Mouse (Mus musculus): ENCODE data around the gene Hnrnpk. TPM values are rescaled to one million over a fixed set of nuclear protein-coding genes. Genes with fewer than 3 reads are reported as not detected.
A peak's percentile ranks its signal among the peaks of the same experiment; 100 is the strongest.
"Not testable (repeated sequence)": the region's sequence is repeated elsewhere in the genome, so short reads cannot be mapped to it uniquely, and the experiment has no call there.

The Hnrnpk gene
- polyA plus RNA-seq (2017; shearing (Covaris generic)) = 1,000 to 10,000 TPM; 2,078 to 2,363 TPM

DNA sequence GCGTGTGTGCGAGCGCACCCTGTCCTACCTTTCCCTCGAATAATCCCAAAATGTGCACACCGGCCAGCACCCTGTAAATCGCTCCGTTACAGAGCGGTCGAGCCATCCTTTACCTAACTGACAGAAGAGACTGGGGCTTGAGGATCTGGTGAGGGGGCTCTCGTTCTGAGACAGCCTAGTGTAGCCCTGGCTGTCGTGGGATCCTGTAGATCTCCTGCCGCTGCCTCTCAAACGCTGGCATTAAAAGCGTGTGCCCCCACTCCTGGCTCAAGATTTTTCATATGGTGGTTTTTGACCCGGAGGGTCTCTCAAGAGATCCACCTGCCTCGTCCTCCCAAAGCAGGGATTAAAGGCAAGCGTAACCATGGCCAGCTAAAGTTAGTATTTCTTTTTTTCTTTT lies at the start of gene Hnrnpk:
Gene Hnrnpk (minus strand): TSS at position 101 of the 400 bp plus-strand sequence.
- ATAC-seq = not testable (repeated sequence)

DNA sequence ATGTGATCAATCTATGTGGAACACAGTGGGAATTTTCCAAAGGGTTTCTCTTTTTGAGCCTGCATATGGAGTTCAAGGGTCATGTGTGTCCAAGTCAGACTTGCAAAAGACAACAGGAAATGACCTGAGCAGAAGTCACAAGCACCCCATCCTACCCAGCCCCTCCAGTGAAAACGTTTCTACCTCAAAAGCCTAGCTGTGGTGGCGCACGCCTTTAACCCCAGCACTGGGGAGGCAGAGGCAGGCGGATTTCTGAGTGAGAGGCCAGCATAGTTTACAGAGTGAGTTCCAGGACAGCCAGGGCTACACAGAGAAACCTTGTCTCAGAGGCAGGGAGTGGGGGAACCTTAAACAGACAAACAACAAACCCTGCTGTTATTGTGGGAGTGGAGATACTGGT lies 49.1 kb upstream of the Hnrnpk start:
- ATAC-seq = no peak

DNA sequence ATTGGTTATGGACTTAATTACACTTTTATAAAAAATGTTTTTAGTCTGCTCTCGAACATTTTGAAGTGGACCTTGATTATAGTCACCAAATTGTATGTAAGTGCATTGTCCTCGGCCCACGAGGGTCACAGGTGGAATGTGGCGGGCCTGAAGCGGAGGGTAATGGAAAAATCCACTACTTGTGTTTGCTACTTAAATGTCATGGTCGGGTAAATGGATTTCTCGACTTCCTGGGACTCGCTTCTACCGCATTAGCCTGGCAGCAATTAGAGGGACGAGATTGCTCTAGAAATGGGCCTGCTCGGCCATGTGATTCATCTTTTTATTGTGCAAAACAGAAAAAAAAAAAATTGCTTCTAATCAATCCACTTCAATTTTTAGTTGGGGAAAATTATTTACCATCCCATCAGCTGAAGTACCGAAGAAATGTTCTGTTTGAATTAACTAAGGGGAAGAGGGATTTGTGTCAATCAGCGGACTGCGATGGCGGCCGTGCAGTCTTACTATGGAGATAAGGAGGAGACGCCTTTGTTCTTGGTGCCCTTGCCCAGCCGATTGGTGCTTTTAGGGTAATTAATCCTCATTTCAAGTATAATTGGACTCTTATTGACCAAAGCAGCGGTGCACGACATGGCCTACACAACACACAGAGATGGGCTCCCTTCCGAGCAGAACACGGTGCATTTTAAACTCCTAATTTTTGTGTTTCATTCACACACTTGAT lies 47.5 kb upstream of the Hnrnpk start:
- no peak for ATAC-seq

DNA sequence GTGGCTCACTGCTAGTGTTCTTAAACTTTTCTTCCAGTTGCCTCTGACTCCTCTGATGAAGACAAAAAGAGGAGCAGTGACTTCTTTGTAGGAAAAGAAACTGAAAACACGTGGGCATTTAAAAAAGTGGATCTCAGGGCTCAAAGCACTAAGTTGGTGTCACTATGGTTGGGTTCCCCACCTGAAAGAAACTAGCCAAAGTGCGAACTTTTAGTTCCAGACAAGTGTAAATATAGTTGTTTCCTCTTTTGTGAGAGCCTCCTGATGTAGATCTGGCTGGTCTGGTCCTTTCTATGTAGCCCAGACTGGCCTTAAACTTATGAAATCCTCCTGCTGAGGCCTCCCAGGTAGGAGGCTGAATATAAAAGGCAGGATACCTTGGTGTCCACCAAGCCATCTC lies 43.4 kb upstream of the Hnrnpk start:
- no peak for ATAC-seq

DNA sequence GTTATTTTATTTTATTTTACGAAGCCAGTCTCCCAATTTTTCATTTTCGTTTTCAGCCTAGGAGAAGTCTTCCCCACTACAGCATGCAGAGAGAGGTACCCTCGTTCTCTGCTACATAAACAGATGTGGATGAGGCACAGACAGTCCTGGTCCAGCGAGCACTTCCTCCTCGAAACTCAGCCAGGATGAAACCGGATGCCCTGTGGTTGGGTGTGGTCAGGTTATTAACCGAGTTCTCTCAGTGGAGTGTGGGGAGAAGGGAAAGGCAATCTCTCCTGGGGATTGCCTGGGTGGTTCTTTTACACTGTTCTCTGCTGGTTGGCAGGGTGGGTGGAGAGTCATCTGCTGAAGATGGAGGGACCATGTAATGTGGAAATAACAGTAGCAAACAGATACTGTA lies 40.6 kb upstream of the Hnrnpk start:
- peak; percentile 45 for ATAC-seq

DNA sequence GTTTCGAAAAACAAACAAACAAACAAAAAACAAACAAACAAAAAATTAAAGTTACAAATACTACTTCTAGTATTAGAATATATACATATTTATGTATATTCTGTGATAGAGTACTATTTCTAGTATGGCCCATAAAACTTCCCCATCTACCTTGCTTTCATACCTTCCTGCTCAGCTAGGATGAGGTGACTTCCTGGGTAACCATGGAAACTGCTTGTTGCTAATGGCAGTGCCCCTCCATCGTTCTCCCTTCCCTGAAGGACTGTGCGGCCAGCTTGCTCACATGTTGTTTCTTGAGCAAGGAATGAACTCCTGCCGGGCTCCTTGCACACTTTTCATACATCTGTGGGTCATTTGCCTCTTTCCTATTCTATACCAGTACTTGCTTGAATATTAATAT lies 40.2 kb upstream of the Hnrnpk start:
- ATAC-seq = no peak

DNA sequence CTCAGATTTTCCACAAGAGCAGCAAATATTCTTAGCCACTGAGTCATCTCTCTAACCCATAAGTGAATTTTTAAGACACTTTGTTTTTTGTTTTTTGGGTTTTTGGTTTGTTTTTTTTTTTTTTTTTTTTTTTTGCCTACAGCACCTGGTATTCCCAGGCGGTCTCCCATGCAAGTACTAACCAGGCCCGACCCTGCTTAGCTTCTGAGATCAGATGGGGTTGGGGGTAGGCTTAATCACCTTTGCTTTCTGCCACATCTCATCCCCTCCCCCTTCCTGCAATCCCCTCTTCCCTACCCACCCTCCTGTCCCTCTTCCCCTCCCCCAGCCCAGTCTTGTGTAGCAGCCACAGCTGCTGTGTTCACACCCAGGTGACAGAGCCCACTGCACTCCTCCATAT lies 36.6 kb upstream of the Hnrnpk start:
- no peak for ATAC-seq

DNA sequence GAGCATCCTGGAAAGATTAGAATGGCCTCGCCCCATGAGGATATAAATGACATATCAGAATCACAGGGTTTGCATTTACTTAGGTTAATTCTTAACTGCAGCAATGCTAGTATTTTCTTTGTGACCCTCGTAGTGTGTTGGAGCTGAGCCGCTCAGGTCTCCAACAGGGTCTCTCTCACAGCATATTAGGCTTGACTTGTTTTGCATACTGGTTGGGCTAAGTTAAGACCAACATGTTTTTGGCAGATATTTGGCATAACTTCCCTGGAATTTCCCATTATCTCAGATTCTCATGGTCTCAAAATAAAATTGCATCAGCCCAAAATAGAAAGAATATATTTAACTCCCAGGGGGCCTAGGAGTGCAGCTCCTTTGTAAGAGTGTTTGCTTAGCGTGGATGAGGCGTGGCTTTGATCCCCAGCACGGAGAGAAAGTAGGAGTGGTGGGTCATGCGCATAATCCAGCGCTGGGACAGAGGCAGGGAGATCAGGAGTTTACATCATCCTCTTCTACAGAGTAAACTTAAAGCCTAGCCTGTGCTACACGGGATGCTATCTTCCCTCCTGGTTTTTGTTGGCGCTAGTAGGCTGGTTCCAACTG lies 20.0 kb upstream of the Hnrnpk start:
- no peak for ATAC-seq

DNA sequence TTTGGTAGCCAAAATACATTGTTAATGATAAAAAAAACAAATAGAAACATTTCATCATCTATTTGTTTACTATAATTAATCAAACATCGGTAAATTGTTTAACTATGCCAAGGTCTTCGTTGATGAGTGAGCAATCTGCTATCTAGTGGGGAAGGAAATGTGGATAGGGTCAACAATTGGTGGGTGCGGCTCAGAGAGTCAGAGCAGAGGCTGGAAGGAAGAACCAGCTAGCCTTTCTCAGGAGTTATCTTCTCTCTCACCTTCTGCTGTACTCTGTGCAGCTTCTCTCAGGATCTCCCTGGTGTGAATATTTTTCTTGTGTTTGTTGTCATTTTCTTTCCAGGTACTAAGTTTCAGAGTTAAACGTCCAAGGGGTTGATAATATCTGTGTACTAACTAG lies 19.1 kb upstream of the Hnrnpk start:
- ATAC-seq = no peak

DNA sequence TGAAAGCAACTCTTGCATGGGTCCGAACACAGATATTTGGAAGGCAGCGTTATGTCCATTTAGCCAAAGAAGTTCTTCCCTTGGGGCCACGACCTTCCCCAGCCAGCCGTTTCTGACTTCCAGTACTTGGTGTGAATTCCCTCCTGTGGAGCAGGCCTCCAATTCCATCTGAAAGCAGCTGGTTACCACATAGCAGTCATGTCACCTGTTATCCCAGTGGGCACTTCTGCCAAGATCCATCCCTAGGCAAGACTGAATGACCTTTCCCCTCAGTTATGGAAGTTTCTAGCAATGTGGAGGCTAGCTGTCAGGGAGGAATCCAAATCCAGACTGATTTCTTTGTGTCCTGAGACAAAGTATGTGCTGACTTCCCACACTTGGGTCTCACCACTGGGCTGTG lies 17.9 kb upstream of the Hnrnpk start:
- no peak for ATAC-seq

DNA sequence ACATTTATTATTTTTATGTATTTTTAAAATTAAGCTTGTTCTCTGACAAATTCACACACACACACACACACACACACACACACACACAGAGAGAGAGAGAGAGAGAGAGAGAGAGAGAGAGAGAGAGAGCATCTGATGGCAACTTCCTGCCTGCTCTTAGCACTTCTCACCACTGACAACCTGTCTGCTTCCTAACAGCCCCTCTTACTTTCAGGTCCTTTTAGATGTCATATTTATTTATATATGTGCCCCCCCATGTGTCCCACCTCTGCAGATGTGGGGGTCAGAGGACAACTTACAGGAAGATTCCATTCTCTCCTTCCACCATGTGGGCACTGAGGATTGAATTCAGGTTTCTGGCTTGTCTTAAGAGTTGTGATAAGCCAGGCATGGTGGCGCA lies 16.1 kb upstream of the Hnrnpk start:
- no peak for ATAC-seq

DNA sequence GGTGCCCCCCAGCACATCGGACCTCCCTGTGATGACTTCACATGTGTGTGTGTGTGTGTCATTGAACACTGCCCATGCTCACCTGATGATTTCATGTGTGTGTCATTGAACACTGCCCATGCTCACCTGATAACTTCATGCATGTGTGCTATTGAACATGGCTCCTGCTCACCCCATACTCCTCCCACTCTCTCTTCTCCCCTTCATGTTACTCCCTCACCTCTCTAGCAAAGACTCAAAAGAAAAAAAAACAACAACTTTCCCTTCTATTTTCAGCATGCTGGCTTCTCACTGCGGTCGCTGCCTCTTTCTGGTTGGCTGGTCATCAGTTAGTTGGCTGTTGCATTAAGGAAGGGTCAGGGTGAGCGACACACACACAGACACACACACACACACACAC lies 15.5 kb upstream of the Hnrnpk start:
- ATAC-seq = no peak

DNA sequence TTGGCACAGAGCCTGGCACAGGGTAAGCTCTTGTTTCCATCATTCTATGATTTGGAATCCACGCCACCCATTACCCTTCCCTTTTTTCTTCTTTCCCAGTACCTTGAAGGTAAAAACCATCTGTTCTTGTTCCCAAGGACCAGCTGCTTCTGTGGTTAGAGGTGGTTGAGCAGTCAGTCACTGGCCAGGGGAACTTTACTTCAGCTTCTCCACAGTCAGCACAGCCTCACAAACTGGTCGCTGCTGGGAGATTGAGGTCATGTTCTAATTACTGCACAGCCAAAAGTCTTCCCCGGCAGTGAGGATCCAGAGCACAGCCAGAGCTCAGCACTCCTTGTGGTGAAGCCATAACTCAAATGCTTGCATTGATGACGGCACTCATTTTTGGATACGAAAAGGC lies 12.7 kb upstream of the Hnrnpk start:
- no peak for ATAC-seq

DNA sequence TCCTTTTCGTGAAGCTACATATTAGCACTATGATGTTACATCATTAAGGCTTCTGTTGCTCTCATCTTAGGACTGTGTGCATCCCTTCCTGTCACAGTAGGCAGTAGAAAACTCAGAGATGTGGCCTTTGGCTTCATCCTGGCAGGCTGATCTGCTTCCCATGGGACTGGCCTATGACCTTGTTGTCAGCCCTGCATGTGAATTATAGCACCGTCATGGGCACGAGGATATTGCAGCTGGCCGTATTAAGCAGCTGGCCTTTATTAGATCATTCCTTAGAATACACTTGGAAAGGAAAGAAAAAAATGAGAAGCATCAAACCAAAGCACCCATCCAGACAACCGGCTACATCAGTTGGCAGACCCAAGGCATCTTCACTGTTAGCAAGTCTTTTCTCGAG lies 12.2 kb upstream of the Hnrnpk start:
- no peak for ATAC-seq

DNA sequence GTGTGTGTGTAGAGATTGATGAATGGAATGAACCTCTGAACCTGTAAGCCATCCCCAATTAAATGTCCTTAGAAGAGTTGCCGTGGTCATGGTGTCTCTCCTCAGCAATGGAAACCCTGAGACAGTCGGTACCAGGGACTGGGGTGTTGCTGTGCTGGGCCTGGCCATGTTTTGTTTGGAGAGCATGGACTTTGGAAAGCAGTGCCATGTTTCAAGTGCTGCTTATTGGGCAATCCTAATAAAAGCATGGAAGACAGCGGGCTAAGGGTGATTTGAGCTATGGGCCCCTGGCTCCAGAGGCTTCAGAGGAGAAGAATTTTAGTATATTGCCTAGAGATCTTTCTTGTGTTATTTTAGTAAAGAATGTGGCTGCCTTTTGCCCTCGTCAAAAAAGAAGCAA lies 7.9 kb upstream of the Hnrnpk start:
- ATAC-seq = no peak

DNA sequence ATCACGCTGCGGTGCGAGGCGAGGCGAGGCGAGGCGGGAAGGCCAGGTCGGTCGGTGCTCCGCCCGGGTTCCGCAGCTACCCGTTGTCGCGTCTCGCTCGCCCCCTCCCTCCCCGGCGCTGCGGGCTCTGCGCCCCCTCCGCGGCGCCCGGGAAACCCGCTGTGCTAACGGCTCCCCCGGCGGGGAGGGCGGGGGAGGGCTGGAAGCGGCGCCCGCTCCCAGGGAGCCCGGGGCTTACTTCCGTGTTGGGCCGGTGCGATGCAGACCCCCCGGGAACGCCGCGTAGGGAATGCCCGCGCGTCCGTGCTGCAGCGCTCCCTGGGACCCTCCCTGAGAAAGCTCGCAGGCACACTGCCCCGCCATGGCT lies 416 bp downstream of the Hnrnpk start:
- peak; percentile 34 for ATAC-seq

DNA sequence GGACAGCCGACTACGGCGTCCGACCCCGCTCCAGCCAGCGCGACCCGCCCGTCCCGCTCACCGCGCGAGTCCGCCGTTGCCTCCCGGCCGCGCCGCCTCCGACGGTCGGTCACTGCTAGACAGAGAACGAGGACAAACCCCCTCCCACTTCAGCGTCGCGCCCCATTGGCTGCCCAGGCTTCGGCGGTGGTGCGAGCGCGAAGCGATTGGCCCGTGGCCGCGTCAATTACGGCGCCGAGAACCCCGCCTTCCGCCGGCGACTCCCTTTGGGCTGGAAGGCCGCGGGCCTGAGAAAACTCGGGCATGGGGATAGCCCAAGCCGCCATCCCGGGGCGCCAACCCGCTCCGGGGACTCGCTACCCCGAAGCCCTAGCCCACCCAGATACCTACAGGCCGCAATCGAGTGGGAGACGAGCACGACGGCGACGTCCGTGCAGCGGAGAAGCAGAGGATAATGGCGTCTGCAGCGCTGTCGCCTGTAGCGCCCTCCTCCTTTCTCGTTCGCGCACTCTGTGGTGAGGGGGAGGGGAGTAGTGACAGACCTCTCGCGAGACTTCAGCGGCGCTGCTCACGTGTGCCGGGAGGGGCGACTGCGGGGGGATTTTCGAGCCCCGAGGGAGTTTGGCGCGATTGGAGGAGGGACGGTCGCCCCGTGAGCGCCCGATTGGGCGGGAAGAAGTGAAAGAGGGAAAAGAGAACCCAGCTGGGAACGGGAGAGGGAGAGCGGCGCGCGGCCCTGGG lies 970 bp downstream of the Hnrnpk start, which contains the start of gene Rmi1:
Gene Rmi1 (plus strand): TSS at position 246 of the 741 bp plus-strand sequence.
- peak; percentile 85 for ATAC-seq

DNA sequence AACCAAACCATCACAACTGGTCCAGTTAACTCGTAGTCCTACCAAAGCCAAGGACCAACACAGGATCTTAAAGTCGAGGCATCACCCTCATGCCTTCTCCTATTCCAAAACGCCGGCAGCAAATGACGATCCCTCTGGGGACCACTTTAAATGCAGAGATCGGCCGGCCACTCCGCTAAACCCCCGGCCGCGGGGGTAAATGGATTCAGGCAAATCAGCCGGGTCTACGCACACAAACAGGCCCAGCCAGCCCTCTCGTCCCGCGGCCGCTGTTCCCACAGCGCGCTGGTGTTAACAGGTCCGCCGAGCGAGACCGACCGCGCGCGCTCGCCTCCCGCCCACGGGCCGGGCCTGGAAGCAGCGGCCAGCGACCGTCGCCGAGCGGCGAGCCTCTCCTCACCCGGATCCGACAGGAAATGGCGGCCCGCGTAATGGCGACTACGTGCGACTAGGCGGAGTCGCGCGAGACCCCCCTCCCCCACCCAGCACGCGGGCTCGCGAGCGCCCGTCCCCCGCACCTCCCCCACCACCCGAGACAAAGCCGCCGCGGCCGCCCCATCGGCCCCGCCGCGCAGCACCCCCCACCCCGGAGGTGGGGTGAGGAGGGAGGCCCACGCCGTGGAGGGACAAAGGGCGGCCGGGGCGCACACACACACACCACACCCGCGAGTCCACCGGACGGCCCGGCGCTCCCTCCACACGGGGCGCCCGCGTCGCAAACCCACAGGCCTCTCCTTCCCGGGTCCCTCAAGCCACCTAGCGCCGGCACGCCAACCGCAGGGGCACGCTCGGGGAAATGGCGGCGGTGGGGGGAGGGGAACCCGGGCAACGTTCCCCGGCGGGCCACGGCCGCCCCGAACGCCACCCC lies 1.8 kb downstream of the Hnrnpk start:
- peak; percentile 17 for ATAC-seq

DNA sequence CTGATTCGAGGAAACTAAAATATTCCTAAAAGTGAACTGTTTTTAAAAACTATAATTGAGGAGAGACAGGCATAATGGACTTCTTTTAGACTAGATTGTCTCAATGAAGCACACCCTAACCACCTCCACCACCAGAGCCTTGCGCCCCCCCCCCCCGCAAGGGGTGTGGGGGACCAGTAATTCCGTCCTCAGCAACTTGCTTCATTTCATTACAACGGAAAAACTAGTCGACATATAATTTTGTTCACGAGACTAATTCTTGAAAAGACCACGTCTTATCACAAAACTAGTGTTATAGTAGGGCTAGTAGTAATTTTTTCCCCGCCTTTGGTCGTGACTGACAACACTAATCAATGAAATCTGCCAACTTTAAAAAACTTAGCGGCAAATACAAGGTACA lies 2.6 kb downstream of the Hnrnpk start:
- ATAC-seq = no peak

DNA sequence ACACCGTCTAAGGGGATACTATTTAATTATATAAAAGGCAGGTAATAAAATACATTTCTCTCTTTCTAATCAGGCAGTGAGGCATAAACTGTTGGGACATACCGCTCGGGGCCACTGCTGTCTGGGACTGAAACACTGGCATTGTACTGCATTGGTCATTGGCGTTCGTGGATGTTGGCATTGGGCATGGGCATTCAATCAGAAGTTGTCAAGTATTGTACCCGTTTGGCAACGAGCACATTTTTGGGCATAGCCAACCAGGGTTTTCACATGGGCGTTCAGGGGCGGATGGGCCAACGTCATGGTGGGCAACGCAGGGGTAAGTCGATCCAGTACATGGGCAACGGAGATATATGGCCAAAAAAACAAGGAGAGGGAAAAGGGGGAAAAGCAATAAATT lies 5.5 kb downstream of the Hnrnpk start:
- no peak for ATAC-seq

DNA sequence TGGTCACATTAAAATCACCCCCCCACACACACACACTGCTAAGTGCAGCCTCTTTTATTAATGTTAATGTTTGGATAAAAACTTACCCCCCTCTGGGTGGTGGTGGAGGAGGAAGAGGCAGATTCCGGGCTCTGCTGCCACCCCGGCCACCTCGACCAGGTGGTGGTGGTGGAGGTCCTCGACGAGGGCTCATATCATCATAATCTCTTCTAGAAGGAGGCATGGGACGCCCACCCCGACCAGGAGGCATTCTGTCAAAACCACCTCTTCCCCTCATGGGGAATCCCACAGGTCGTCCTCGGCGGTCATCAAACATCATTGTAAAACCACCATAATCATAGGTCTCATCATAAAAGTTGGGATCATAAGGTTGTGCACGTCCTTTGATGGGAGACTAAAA lies 8.8 kb downstream of the Hnrnpk start:
- ATAC-seq = not testable (repeated sequence)

DNA sequence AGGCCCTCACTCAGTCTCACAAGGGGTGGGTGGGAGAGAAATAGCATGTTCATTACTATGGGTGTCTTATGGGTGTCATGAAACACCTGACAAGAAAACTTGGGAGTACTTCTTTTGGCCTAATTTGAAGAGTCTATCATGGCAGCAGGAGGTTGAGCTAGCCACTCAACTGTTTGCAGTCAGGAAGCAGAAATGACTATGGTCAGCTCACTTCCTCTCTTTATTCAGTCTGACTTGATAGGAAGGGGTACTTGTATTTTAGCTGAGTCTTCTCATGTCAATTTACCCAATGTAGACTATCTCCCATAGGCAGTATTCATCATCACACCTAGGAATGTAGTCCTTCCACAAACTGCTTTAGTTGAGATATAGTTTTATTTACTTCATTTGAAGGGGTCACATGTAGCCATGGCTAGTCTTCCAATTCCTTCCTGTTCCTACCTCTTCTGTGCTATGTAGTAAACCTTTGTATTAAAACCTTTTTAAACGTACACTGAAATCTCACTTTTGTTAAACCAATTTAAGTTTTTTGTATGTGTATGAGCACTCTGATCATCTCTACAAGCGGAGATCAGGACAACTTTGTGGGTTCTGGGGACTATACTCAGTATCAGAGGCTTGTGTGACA lies 13.7 kb downstream of the Hnrnpk start:
- no peak for ATAC-seq

DNA sequence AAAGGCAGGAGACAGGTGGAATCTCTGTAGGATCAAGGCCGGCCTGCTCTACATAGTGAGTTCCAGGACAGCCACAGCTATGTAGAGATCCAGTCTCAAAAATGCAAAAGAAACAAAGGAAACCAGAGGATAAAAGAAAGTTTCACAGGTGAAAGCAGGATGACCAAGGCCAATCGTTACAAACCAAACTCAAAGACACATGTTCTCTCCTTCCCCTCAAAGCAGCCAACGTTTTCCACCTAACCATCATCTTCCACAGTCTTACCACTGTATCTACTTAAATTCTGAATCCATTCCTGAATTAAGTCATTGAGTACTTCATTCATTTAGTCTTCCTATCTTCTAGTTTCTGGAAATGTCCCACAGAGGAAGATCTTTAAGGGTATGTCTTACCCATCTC lies 14.8 kb downstream of the Hnrnpk start:
- no peak for ATAC-seq
